Mouse (Mus musculus): ENCODE measurements at regions not wholly inside any gene's neighbourhood (a gene's known extent, or its start where the extent isn't known, plus 50 kb on each side); places are given as distances from the start of the nearest gene placed in this dataset.

DNA sequence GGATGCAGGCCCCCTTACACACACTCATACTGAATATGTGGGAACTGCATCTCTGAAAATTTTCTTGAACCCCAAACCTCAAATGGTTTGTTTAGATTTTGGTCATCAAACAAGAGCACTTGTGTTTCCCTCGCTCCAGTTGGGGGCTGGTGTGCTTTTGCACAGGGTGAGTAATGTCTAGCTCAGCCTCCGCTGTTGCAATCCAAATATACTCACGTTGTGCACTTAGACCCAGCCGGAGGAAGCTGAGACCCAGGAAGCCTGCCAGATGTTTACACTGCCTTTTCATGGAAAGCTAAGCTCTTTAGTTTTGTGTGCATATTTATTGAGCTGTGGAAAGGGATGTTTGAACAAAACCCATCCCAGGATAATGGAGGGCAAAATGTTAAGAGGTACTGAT is 148.9 kb upstream of the Gm12728 start:
- no peak overlapping the region for H3K27ac ChIP-seq (ENCODE audit: control insufficient read depth, insufficient read depth, low read depth, low read length)
- no peaks in the 10 kb centered on the region for H3K27me3 ChIP-seq (ENCODE audit: control insufficient read depth, insufficient read depth, low read length)
- TF ChIP-seq POLR2A (IDR thresholded peaks at IDR 0.05; ENCODE audit: control insufficient read depth, low read depth, low read length) = no peak
- TF ChIP-seq CTCF (IDR thresholded peaks at IDR 0.05; ENCODE audit: control insufficient read depth, insufficient read depth, insufficient replicate concordance, low read depth, low read length) = no peak
- no peaks in the 10 kb centered on the region for H3K36me3 ChIP-seq (ENCODE audit: control insufficient read depth, insufficient read depth, low read length)
- no peak overlapping the region for H3K4me3 ChIP-seq (ENCODE audit: control insufficient read depth, low read depth, low read length)
- no peaks in the 10 kb centered on the region for H3K4me1 ChIP-seq (ENCODE audit: control insufficient read depth, insufficient read depth, low read length)

- Histone ChIP-seq H3K4me1 (ENCODE audit: control insufficient read depth, insufficient read depth, low read length) (no peaks in the 10 kb centered on the region), H3K36me3 (ENCODE audit: control insufficient read depth, insufficient read depth, low read length) (no peaks in the 10 kb centered on the region), H3K27ac (ENCODE audit: control insufficient read depth, insufficient read depth, low read depth, low read length) (no peak overlapping the region), H3K27me3 (ENCODE audit: control insufficient read depth, insufficient read depth, low read length) (no peaks in the 10 kb centered on the region), H3K4me3 (ENCODE audit: control insufficient read depth, low read depth, low read length) (no peak overlapping the region)
- no peak for TF ChIP-seq POLR2A (IDR thresholded peaks at IDR 0.05; ENCODE audit: control insufficient read depth, low read depth, low read length)
- TF ChIP-seq CTCF (IDR thresholded peaks at IDR 0.05; ENCODE audit: control insufficient read depth, insufficient read depth, insufficient replicate concordance, low read depth, low read length) = no peak
Observed at GRCm38 (mm10) chr4:105641582-105641981, 148.1 kb upstream of the Gm12728 start.

DNA sequence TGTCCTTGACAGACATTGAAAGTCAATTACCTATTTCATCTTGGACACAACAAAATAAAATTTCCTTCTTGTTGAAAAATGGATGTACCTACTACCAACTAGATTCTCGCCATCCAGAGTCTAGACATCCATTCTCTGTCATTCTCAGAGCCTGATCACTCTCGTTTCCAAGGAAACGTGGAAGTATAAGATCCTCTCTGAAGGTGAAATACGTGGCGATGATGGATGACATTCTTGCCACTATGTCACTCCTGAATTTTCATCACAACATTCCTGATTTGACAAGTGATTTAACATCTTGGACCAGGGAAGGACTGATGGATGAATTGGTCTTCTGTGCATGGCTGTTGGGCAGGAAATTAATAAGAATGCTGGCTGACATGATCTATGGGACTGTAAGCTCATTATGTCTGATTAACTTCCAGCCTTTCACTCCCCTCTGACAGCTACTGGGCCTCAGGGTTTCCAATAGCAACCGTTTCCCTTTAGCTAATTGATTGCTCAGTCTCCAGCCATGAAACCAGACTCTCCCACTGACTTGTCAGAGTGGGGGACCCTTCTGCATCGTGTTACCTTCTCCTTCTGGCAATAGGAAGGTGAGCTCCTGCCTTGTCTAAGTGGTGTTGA is 140.7 kb upstream of the Gm12728 start:
- TF ChIP-seq POLR2A (IDR thresholded peaks at IDR 0.05; ENCODE audit: control insufficient read depth, low read depth, low read length) = no peak
- no peaks in the 10 kb centered on the region for H3K27me3 ChIP-seq (ENCODE audit: control insufficient read depth, insufficient read depth, low read length)
- H3K4me3 ChIP-seq (ENCODE audit: control insufficient read depth, low read depth, low read length) = no peak overlapping the region
- H3K27ac ChIP-seq (ENCODE audit: control insufficient read depth, insufficient read depth, low read depth, low read length) = no peak overlapping the region
- no peaks in the 10 kb centered on the region for H3K36me3 ChIP-seq (ENCODE audit: control insufficient read depth, insufficient read depth, low read length)
- H3K4me1 ChIP-seq (ENCODE audit: control insufficient read depth, insufficient read depth, low read length) = no peaks in the 10 kb centered on the region

DNA sequence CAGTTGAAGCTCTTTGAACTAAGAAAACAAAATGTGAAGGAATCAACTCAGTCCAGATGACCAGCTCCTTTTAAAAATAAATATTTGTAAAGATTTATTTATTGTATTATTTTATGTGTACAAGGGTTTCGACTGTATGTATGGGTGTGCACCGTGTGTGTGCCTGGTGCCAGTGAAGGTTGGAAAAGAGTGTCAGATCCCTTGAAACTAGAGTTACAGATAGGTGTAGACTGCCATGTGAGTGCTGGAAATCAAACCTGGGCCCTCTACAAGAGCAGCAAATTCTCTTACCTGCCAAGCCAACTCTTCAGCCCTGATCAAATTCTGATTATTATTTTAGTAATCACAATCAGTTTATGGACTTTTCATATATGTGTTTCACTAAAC is 140.2 kb upstream of the Gm12728 start:
- H3K27me3 ChIP-seq (ENCODE audit: control insufficient read depth, insufficient read depth, low read length) = no peaks in the 10 kb centered on the region
- H3K27ac ChIP-seq (ENCODE audit: control insufficient read depth, insufficient read depth, low read depth, low read length) = no peak overlapping the region
- no peaks in the 10 kb centered on the region for H3K4me1 ChIP-seq (ENCODE audit: control insufficient read depth, insufficient read depth, low read length)
- H3K4me3 ChIP-seq (ENCODE audit: control insufficient read depth, low read depth, low read length) = no peak overlapping the region
- no peaks in the 10 kb centered on the region for H3K36me3 ChIP-seq (ENCODE audit: control insufficient read depth, insufficient read depth, low read length)
- TF ChIP-seq POLR2A (IDR thresholded peaks at IDR 0.05; ENCODE audit: control insufficient read depth, low read depth, low read length) = no peak

DNA sequence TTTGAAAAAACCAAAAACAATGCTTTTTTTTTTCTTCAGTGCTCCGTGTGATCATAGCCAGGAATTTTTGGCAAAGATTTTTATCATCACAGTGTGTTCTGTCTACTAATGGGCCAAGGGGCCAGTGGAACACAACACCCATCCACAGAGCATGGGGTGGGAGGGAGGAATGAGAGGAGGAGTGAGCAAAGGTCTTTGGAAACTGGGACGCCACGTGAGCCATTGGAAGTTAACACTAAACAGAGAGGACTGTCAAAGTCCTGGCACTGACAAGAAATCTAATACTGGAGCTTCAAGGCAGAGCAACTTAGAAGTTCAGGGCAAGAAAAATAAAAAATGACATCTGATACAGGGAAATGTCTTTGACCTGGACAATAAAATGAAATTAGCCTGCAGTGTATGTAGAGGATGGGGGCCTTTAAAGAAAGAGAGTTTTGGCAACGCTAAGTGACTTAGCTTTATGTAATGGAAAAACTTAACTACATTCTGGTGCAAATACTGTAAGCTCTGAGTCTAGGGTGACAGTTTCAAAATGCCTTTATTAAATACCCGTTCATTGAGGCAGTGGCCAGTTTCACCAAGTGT is 133.5 kb upstream of the Gm12728 start:
- Histone ChIP-seq H3K4me3 (ENCODE audit: control insufficient read depth, low read depth, low read length) (no peak overlapping the region), H3K27me3 (ENCODE audit: control insufficient read depth, insufficient read depth, low read length) (no peaks in the 10 kb centered on the region), H3K4me1 (ENCODE audit: control insufficient read depth, insufficient read depth, low read length) (no peaks in the 10 kb centered on the region), H3K36me3 (ENCODE audit: control insufficient read depth, insufficient read depth, low read length) (no peaks in the 10 kb centered on the region), H3K27ac (ENCODE audit: control insufficient read depth, insufficient read depth, low read depth, low read length) (no peak overlapping the region)
- TF ChIP-seq POLR2A (IDR thresholded peaks at IDR 0.05; ENCODE audit: control insufficient read depth, low read depth, low read length) = no peak
- TF ChIP-seq CTCF (IDR thresholded peaks at IDR 0.05; ENCODE audit: control insufficient read depth, insufficient read depth, insufficient replicate concordance, low read depth, low read length) = no peak

DNA sequence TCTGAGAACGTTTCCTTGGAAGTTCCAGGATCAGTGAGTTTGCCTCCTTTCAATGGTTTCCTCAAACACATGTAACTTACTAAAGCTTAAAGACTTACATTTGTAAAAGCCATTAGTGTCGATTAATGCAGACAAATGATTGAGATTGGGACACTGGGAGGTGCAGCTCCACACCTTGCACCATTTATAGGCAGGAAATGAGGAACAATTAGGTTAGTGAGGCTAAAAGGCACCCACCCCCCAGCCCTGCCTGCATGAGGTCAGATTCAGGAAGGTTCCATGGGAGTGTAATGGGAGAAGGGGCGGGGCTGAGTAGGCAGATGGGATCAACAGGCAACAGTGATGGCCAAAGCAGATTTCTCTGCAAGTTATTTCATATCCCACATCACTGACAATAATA is 131.1 kb upstream of the Gm12728 start:
- Histone ChIP-seq H3K27ac (ENCODE audit: control insufficient read depth, insufficient read depth, low read depth, low read length) (no peak overlapping the region), H3K4me1 (ENCODE audit: control insufficient read depth, insufficient read depth, low read length) (no peaks in the 10 kb centered on the region)

DNA sequence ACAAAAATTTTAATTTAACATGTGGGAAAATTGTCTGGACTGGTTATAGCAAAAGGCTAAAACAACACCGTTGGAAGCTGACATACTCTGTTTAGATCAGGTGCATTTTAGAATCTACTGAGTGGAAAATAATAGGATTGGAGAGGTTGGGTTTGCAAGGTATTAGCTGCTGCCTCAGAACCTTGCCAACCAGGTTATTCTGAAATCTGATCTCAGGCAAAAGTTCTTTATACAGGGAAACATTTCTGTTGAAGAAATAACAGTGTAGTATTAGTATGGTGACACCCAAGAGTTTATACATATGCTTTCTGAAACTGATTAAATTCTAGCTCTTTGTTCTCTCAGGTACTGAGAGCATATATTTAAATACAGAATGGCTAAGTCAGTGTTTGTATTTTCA is 113.0 kb upstream of the Gm12728 start:
- TF ChIP-seq POLR2A (IDR thresholded peaks at IDR 0.05; ENCODE audit: control insufficient read depth, low read depth, low read length) (no peak), CTCF (IDR thresholded peaks at IDR 0.05; ENCODE audit: control insufficient read depth, insufficient read depth, insufficient replicate concordance, low read depth, low read length) (no peak)

More for the DNA sequence above, 131.1 kb upstream of the Gm12728 start:
- no peak overlapping the region for H3K4me3 ChIP-seq (ENCODE audit: control insufficient read depth, low read depth, low read length)
- H3K27me3 ChIP-seq (ENCODE audit: control insufficient read depth, insufficient read depth, low read length) = no peaks in the 10 kb centered on the region
- TF ChIP-seq CTCF (IDR thresholded peaks at IDR 0.05; ENCODE audit: control insufficient read depth, insufficient read depth, insufficient replicate concordance, low read depth, low read length) (no peak), POLR2A (IDR thresholded peaks at IDR 0.05; ENCODE audit: control insufficient read depth, low read depth, low read length) (no peak)
- no peaks in the 10 kb centered on the region for H3K36me3 ChIP-seq (ENCODE audit: control insufficient read depth, insufficient read depth, low read length)

DNA sequence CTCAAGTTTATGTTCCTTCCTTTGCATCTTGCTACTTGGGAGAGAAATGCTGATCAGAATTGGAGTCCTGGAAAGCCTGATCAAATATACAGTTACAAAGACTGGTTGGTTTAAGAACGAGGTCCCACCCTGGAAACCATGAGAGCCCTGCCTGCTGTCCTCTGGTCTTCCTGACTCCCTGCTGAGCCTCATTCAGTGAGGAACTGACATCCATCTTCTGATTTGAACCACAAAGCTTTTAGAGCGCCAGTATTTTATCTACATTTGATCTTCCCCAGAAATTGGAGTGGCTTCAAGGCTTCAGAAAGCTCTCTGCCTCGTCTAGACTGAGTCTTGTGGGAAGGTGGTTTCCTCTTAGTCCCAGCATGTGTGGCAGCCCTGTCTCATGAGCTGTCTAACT is 99.0 kb upstream of the Gm12728 start:
- no peaks in the 10 kb centered on the region for H3K4me1 ChIP-seq (ENCODE audit: control insufficient read depth, insufficient read depth, low read length)
- no peaks in the 10 kb centered on the region for H3K27me3 ChIP-seq (ENCODE audit: control insufficient read depth, insufficient read depth, low read length)
- no peaks in the 10 kb centered on the region for H3K36me3 ChIP-seq (ENCODE audit: control insufficient read depth, insufficient read depth, low read length)
- H3K4me3 ChIP-seq (ENCODE audit: control insufficient read depth, low read depth, low read length) = no peak overlapping the region
- no peak overlapping the region for H3K27ac ChIP-seq (ENCODE audit: control insufficient read depth, insufficient read depth, low read depth, low read length)
- no peak for TF ChIP-seq POLR2A (IDR thresholded peaks at IDR 0.05; ENCODE audit: control insufficient read depth, low read depth, low read length)

More for the DNA sequence above, 113.0 kb upstream of the Gm12728 start:
- Histone ChIP-seq H3K27me3 (ENCODE audit: control insufficient read depth, insufficient read depth, low read length) (no peaks in the 10 kb centered on the region), H3K36me3 (ENCODE audit: control insufficient read depth, insufficient read depth, low read length) (no peaks in the 10 kb centered on the region), H3K4me3 (ENCODE audit: control insufficient read depth, low read depth, low read length) (no peak overlapping the region), H3K27ac (ENCODE audit: control insufficient read depth, insufficient read depth, low read depth, low read length) (no peak overlapping the region), H3K4me1 (ENCODE audit: control insufficient read depth, insufficient read depth, low read length) (no peaks in the 10 kb centered on the region)

Measured in testis, adult 2 months (tissue).